Mouse (Mus musculus) kidney, postnatal 25 days (tissue): ENCODE measurements around the gene Rps24.
"Not testable (repeated sequence)": the region's sequence is repeated elsewhere in the genome, so short reads cannot be mapped to it uniquely, and the experiment has no call there.

ENCODE experiments used
- DNase-seq, 2 experiments: peaks; one replicate each; pipeline ENCODE4 v3.0.0; 2021; ENCODE audit warnings: mixed read lengths in 2 of 2

Gene Rps24

GRCm38 (mm10) chr14:24486773-24487227, at the start of gene Rps24, which contains the start of gene Polr3a:
TSS of gene Rps24 (plus strand) at chr14:24487125.
TSS of gene Polr3a (minus strand) at chr14:24487058.
- peak; percentile 93 to 97 for DNase-seq

- not testable (repeated sequence) for DNase-seq
These were observed 43.4 kb upstream of the Rps24 start for GRCm38 (mm10) chr14:24443529-24443928.

DNA sequence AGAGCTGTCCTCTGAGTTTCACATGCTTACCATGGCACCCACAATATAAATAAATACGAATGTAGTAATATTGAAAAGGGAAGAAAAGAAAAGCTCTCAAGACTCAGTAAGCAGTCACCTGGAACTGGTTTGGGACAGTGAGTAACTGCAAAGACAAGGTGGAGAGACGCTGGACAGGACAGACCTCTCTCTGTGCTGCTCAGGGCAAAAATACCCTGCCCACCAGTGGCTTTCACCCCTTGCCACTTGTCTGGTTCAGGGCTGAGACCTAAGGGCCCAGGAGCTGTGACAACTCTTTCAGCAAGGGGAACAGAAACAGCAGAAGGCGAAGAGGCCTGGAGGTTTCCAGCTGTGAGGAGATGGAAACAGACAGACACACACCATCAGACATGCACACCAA, 28.7 kb upstream of the Rps24 start:
- DNase-seq, result no peak

DNA sequence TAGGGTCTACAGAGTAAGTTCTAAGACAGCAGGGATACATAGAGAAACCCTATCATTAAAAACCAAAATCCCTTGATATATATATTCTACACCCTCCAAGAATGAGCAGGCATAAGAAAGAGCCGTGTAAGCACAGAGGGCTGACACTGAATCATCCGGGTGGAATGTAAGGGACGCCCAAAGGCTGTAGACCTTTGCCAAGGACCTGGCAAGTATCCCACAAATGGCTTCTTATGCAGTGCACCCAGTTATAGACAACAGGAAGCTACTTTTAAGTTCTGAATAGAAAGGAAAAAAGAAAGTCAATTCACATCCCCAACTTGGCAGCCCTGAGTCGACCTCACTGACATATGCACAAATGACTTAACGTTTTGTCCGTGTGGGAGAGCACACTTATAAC, 18.1 kb upstream of the Rps24 start:
- no peak for DNase-seq

- peak; percentile 37 to 73 for DNase-seq
These were observed 621 bp upstream of the Rps24 start for GRCm38 (mm10) chr14:24486241-24486767.

- DNase-seq, result not testable (repeated sequence)
These were observed 2.8 kb downstream of the Rps24 start for GRCm38 (mm10) chr14:24489772-24490171.

- peak; percentile 98 for DNase-seq
These were observed 3.7 kb downstream of the Rps24 start for GRCm38 (mm10) chr14:24490468-24491265.

- no peak for DNase-seq
These were observed 4.5 kb downstream of the Rps24 start for GRCm38 (mm10) chr14:24491266-24491981.

DNA sequence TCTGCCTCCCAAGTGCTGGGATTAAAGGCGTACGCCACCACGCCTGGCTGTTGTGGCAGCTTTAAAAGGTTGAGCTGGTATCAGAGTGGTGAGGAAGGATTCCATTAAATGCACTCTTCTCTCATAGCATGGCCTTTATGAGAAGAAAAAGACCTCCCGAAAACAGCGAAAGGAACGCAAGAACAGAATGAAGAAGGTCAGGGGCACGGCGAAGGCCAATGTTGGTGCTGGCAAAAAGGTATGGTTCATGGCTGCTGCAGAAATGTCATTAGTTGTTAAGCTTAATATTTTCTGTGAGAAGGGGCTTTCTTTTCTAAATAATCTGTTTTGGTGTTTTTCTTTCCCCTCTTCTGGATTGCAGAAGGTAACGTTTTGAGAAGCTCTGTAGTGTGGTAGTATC, 6.3 kb downstream of the Rps24 start:
- DNase-seq, result no peak

- no peak for DNase-seq
These were observed 9.6 kb downstream of the Rps24 start for GRCm38 (mm10) chr14:24496507-24496906.

DNA sequence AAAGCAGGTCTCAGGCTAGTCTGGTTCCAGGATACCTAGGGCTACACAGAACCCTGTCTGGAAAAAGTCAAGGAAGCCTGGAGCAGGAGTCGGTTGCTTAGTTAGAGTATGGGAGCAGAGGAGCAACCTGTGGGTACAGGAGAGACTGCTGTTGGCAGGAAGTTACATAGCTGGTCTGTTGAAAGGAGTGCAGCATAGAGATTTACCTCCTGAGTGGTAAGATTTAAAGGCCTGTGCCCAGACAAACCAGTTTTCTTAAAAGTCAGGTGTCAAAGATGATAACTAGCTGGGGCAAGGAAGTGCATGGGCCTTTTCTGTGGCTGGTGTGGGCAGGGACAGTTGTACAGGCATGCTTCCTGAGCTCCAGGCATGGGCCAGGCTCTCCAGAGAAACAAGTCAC, 10.5 kb downstream of the Rps24 start:
- DNase-seq, result no peak

GRCm38 (mm10) chr14:24498561-24499255, 11.8 kb downstream of the Rps24 start:
- DNase-seq, result no peak

- no peak for DNase-seq
These were observed 12.6 kb downstream of the Rps24 start for GRCm38 (mm10) chr14:24499478-24499877.

- DNase-seq, result peak; percentile 83 to 86
These were observed 13.3 kb downstream of the Rps24 start for GRCm38 (mm10) chr14:24500091-24500844.

DNA sequence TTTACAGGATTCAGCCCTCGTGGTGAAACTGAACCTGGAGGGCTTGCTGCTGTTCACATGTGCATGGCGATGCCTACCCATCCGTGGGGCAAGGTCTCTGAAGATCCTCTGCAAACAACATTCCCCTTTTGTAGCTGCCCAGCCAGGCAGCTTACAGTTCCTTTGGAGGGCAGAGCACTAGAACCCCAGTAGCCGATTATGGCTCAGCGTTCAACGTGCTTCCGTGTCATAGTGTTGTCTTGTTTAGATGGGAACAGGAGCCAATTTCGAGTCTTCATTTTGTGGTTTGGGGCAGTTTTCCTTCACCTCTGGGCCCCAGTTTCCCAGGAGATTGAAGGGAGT, 13.9 kb downstream of the Rps24 start:
- DNase-seq, result no peak

DNA sequence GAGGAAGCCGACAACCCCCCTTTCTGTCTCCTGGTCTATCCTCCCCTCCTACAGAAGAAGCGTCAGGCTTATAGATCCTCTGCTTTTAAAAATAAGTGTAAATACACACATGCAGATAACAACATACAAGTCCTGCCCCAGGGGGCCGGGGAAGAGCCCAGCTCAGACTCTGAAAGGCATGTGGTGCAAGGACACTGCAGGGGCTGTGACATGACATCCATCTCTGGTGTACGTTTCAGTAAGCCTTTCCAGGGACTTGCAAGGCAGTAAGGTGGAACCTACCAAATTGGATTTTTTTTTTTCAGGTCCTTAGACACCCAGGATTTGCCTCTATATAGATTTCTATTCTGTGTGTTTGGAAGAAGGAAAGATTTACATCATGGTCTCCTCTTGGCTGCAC, 14.3 kb downstream of the Rps24 start:
- DNase-seq, result no peak

DNA sequence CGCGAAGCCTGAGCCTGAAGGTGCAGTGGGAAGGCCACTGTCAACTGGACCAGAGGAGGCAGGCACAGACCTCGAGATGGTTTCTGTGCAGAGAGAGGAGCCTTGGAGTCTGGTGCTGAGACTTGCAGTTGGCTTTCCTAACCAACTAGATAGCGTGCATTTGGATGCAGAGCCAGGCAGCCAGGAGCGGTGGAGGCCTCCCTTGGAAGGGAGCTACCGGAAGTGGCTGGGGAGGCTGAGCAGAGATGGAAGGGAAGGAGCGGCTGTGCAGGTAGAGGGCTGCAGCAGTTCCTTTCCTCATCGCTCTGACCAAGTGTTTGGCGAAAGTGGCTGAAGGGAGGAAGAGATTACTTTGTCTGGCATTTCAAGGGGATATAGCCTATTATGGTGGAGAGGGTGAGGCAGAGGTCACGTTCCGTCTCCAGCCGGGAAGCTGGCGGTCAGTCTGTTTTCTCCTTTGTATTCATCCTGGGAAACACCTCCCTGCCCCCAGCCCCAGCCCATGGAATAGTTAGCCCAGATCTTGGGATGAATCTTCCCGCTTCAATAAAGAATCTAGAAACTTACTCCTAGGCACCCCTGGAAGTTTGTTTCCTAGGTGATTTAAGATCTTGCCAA, 20.6 kb downstream of the Rps24 start:
- no peak for DNase-seq

DNA sequence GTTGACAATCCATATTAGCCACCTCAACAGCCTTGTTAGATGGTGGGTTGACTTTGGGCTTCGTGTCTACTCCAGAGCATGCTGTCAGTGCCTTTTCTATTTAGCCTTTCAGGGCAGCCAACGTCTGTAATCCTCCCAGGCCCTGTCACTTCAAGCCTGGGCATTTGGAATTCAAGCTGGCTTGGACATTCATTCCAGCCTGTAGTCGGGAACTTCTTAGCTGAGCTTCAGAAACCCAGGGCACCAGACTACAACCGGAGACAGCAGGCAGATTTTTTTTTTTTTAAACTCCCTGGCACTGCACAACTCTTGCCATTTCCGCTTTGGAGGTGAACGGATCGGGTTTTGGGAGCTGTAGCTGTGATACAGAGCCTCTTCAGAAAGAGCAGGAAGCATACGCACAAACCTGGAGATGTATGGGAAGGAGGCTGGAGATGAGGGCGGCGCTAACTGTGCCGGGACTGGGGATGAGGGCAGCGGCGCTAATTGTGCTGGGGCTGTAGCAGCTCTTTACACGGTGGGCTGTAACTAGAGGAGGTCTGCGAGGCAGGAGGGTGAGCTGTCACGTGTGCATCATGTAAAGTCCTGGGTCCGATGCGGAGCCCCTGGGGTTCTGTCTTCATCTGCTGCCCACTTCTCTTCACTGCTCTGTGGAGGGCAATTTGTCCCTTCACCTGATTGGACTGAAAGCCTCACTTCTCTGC, 21.3 kb downstream of the Rps24 start:
- no peak for DNase-seq

- DNase-seq, result no peak
These were observed 22.6 kb downstream of the Rps24 start for GRCm38 (mm10) chr14:24509557-24509956.

DNA sequence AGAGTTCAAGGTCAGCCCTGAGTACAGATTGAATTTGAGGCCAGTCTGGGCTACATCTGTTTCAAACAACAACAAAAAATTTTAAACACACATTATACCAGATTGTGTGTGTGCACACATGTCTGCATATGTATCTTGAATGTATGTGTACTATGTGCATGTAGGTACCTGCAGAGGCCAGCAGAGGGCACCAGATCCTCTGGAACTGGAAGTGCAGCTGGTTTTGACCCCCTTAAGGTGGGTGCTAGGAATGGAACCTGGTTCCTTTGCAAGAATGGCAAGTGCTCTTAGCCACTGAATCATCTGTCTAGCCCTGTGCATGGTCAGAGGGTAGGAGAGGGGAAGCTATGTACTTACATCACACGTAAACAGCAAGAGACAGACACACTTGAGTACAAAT, 23.3 kb downstream of the Rps24 start:
- DNase-seq, result no peak

DNA sequence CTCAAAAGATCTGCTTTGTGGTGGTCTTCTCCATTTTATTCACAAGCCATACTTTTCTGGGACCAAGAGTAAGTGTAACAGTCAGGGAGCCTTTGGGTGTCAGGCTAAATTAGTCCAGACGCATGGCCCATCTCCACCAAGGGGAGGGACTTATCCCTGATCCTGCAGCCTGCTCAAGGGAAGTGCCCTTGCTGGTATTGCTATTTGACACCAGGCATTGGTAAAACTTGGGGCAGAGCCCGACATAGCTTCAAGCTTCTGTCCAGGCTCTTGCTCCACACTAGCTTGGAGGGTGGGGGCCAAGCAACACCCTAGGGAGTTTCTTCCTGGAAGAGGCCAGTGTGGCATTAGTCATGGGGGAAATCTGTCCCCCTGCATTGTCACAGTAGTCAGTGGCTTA, 23.8 kb downstream of the Rps24 start:
- DNase-seq, result no peak
